Mouse (Mus musculus): ENCODE results near the gene Smyd3. TPM values are rescaled to one million over a fixed set of nuclear protein-coding genes. Genes with fewer than 3 reads are reported as not detected.
A peak's percentile ranks its signal among the peaks of the same experiment; 100 is the strongest.

The Smyd3 gene
- polyA plus RNA-seq, 1 experiment, result 19.9 TPM

- no peak overlapping the region for H3K27ac ChIP-seq (ENCODE audit: insufficient read depth, low read depth, low read length)
- TF ChIP-seq POLR2A (IDR thresholded peaks at IDR 0.05; ENCODE audit: borderline replicate concordance, low read depth, low read length) (no peak), CTCF (IDR thresholded peaks at IDR 0.05; ENCODE audit: low read depth, low read length) (no peak)
- no peak overlapping the region for H3K4me3 ChIP-seq (ENCODE audit: insufficient read depth, low read length)
- H3K4me1 ChIP-seq (ENCODE audit: control insufficient read depth, insufficient read depth, low read length), result no peaks in the 10 kb centered on the region
Measured at GRCm38 (mm10) chr1:179146730-179147167, 371.1 kb downstream of the Smyd3 start.

- no peak for TF ChIP-seq POLR2A (IDR thresholded peaks at IDR 0.05; ENCODE audit: borderline replicate concordance, low read depth, low read length)
- no peak for TF ChIP-seq CTCF (IDR thresholded peaks at IDR 0.05; ENCODE audit: low read depth, low read length)
- Histone ChIP-seq H3K4me1 (ENCODE audit: control insufficient read depth, insufficient read depth, low read length) (peaks cover under 1% of the 10 kb centered on the region; the same call in 1 of the 2 replicates), H3K4me3 (ENCODE audit: insufficient read depth, low read length) (no peak overlapping the region), H3K27ac (ENCODE audit: insufficient read depth, low read depth, low read length) (no peak overlapping the region)
Measured at GRCm38 (mm10) chr1:179143154-179143832, 374.5 kb downstream of the Smyd3 start.

DNA sequence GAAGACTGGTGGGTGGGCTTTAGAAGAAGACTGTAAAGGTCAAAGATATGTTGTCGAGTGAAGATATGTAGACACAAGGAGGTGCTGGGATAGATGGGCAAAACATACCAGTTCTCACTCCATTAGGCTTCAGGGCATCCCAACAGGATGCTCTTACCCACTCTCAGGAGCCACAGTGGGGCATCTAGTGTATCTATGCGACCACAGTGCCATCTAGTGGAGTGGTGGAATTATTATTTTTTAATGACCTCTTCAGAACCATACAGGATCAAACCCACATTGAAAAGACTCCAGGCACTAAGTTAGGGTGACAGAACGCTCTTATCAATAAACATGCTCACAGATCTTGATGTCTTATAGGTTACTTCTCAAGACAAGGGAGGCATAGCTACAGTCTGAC, 375.7 kb downstream of the Smyd3 start:
- Histone ChIP-seq H3K4me3 (ENCODE audit: insufficient read depth, low read length) (no peak overlapping the region), H3K27ac (ENCODE audit: insufficient read depth, low read depth, low read length) (no peak overlapping the region), H3K4me1 (ENCODE audit: control insufficient read depth, insufficient read depth, low read length) (peaks cover 3% of the 10 kb centered on the region; the same call in 1 of the 2 replicates)
- peak; percentile 43 for TF ChIP-seq CTCF (IDR thresholded peaks at IDR 0.05; ENCODE audit: low read depth, low read length)
- no peak for TF ChIP-seq POLR2A (IDR thresholded peaks at IDR 0.05; ENCODE audit: borderline replicate concordance, low read depth, low read length)

DNA sequence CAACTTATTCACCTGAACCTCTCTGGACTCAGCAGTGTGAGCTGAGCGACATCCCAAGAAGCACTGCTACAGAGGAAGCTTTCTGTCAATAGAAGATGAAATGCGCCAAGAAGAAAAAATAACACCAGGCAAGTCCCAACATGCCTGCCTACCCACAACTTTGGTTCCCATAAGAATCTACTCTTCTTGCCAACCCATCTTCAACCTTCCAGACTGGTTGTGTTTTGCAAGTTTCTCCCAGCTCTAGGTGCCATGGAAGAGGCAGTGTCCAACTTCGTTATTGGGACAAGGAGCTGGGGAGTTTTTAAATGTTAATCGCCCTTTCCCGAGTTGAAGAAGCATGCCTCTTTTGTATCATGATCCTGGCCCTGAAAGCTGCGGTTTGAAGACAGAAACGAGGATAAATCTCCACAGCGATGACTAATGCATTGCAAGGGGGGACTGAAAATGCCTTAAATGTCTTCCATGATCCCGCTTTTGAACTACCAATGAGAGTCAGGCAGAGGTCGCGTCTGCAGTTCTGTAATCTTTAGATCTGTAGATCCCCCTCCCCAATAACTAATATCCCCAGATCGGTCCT, 376.7 kb downstream of the Smyd3 start:
- Histone ChIP-seq H3K4me1 (ENCODE audit: control insufficient read depth, insufficient read depth, low read length) (peaks cover 7% of the 10 kb centered on the region; the same call in 1 of the 2 replicates), H3K4me3 (ENCODE audit: insufficient read depth, low read length) (no peak overlapping the region), H3K27ac (ENCODE audit: insufficient read depth, low read depth, low read length) (no peak overlapping the region)
- no peak for TF ChIP-seq CTCF (IDR thresholded peaks at IDR 0.05; ENCODE audit: low read depth, low read length)
- no peak for TF ChIP-seq POLR2A (IDR thresholded peaks at IDR 0.05; ENCODE audit: borderline replicate concordance, low read depth, low read length)

- H3K4me3 ChIP-seq (ENCODE audit: insufficient read depth, low read length), result no peak overlapping the region
- H3K4me1 ChIP-seq (ENCODE audit: control insufficient read depth, insufficient read depth, low read length), result peaks cover 7% of the 10 kb centered on the region; the same call in 1 of the 2 replicates
- TF ChIP-seq CTCF (IDR thresholded peaks at IDR 0.05; ENCODE audit: low read depth, low read length), result no peak
- H3K27ac ChIP-seq (ENCODE audit: insufficient read depth, low read depth, low read length), result no peak overlapping the region
Measured at GRCm38 (mm10) chr1:179137145-179137477, 380.7 kb downstream of the Smyd3 start.

GRCm38 (mm10) chr1:179136461-179137144, 381.2 kb downstream of the Smyd3 start:
- Histone ChIP-seq H3K27ac (ENCODE audit: insufficient read depth, low read depth, low read length) (no peak overlapping the region), H3K4me1 (ENCODE audit: control insufficient read depth, insufficient read depth, low read length) (peaks cover 7% of the 10 kb centered on the region; the same call in 1 of the 2 replicates), H3K4me3 (ENCODE audit: insufficient read depth, low read length) (no peak overlapping the region)
- TF ChIP-seq CTCF (IDR thresholded peaks at IDR 0.05; ENCODE audit: low read depth, low read length) (no peak), POLR2A (IDR thresholded peaks at IDR 0.05; ENCODE audit: borderline replicate concordance, low read depth, low read length) (no peak)

DNA sequence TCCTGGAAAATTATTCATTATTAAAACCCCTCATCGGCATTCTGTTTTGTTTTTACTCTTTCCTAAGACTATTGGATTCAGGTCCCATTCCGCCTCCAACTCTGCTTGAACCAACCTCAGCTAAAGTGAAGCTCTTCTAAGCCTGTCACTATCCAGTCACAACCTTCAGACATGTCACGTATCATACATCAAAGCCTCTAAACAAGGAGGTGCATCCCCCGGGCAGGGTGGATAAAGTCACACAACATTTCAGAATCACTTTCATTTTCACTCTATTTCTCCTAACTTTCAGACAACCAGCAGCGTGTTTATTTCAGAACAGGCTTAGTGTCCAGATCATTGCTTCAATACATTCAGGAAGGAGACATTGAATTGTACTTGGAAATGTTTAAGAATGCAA, 387.8 kb downstream of the Smyd3 start:
- peaks cover 3% of the 10 kb centered on the region; the same call in 1 of the 2 replicates for H3K4me1 ChIP-seq (ENCODE audit: control insufficient read depth, insufficient read depth, low read length)
- TF ChIP-seq CTCF (IDR thresholded peaks at IDR 0.05; ENCODE audit: low read depth, low read length), result no peak

DNA sequence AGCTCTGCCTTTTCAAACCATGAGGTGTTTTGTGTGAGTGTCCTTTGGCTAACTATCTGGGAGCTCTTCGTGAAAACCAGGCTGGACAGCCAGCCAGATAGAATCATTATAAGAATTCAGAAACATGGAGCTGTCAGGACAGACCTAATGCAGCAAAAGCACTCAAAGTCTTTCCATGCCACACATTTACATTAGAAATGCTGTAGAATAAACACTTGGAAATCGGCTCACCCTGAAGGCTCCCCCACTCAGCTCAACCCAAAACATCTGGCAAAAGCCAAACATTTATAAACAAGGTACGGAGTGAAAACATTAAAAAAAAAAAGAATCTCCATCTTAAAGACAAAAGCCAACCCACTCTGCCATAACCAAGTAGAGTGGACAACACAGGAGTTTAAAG, 391.6 kb downstream of the Smyd3 start:
- H3K4me1 ChIP-seq (ENCODE audit: control insufficient read depth, insufficient read depth, low read length), result peaks cover 6% of the 10 kb centered on the region
- TF ChIP-seq CTCF (IDR thresholded peaks at IDR 0.05; ENCODE audit: low read depth, low read length) (no peak), POLR2A (IDR thresholded peaks at IDR 0.05; ENCODE audit: borderline replicate concordance, low read depth, low read length) (no peak)
- H3K4me3 ChIP-seq (ENCODE audit: insufficient read depth, low read length), result no peak overlapping the region
- no peak overlapping the region for H3K27ac ChIP-seq (ENCODE audit: insufficient read depth, low read depth, low read length)

More for the DNA sequence above, 387.8 kb downstream of the Smyd3 start:
- Histone ChIP-seq H3K27ac (ENCODE audit: insufficient read depth, low read depth, low read length) (no peak overlapping the region), H3K4me3 (ENCODE audit: insufficient read depth, low read length) (no peak overlapping the region)

DNA sequence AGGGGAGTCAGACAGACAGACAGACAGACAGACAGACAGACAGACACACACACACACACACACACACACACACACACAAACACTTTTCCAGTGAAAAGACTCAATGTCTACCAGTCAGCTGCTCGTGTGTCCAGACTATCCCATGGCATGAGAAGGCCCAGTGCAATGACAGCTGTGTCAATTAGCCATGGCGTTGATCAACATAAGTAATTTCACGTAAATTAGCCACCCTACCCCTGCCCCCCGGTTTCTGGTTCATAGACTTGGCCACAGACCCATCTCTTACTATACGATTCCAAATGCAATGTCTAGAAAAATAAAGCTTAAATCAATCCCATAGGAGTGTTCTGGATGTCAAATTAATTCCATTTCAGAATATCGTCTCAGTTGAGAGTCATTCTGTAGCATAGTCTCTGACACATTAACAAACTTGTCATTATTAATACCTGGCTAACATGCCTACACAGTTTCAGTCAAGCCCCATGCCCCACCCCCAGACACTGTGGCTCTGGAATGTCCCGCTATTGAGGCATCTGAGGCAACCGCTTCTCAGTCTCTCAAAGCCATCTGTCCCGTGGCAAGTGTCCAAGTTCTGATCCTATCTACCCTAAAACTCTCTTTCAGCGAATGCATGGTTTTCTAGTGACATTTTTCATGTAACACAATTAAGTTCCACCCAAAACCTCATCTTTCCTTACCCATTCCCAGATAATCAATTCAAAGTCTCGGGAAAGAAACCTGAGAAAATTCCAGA, 395.2 kb downstream of the Smyd3 start:
- no peak overlapping the region for H3K27ac ChIP-seq (ENCODE audit: insufficient read depth, low read depth, low read length)
- H3K4me1 ChIP-seq (ENCODE audit: control insufficient read depth, insufficient read depth, low read length), result peaks cover 6% of the 10 kb centered on the region
- no peak overlapping the region for H3K4me3 ChIP-seq (ENCODE audit: insufficient read depth, low read length)
- no peak for TF ChIP-seq CTCF (IDR thresholded peaks at IDR 0.05; ENCODE audit: low read depth, low read length)
- no peak for TF ChIP-seq POLR2A (IDR thresholded peaks at IDR 0.05; ENCODE audit: borderline replicate concordance, low read depth, low read length)

Measured in bone marrow macrophage, adult 2 months (primary cell).